Mouse (Mus musculus) lung, adult 2 months (tissue): Measurements from ENCODE around the gene Stoml2. TPM values are rescaled to one million over a fixed set of nuclear protein-coding genes. Genes with fewer than 3 reads are reported as not detected.
A peak's percentile ranks its signal among the peaks of the same experiment; 100 is the strongest.

Experiments used
- DNase-seq: peaks from one replicate; pipeline ENCODE4 v3.0.0; 2022
- H3K4me1 ChIP-seq: fragments of 200-500 bp; 2 replicates; pipeline ENCODE4 v1.6.1; 2011; ENCODE audit warnings: low read length; ENCODE audit not compliant: control insufficient read depth, insufficient read depth
- H3K4me3 ChIP-seq: fragments of 200-500 bp; replicated peaks from 2 replicates; pipeline ENCODE3; 2011; ENCODE audit warnings: low read depth, mild to moderate bottlenecking, control low read depth, low read length; ENCODE audit errors: extremely low read depth
- CTCF ChIP-seq: fragments of 200-500 bp; IDR thresholded peaks from 2 replicates; pipeline ENCODE4 v1.5.1; 2011; ENCODE audit warnings: mild to moderate bottlenecking, low read length, control low read depth; ENCODE audit not compliant: insufficient read depth
- POLR2A ChIP-seq: fragments of 200-500 bp; IDR thresholded peaks from 2 replicates; pipeline ENCODE4 v1.6.1; 2011; ENCODE audit warnings: low read depth, mild to moderate bottlenecking, control low read depth, low read length, borderline replicate concordance; ENCODE audit errors: extremely low read depth
- WGBS: fragments of 180-500 bp; shearing (Covaris S2); methylation state at CpG from one replicate; pipeline ENCODE4 v1.1.7; 2018; 5-methylcytosine and 5-hydroxymethylcytosine counted together
- polyA plus RNA-seq: library from polyadenylated mRNA; depleted of rRNA; stranded (reverse); fragments of >200 nt; gene quantifications from 2 replicates; pipeline ENCODE4 v1.2.3, GENCODE M21; 2012

The Stoml2 gene
- polyA plus RNA-seq, 1 experiment: 56.6 TPM

DNA sequence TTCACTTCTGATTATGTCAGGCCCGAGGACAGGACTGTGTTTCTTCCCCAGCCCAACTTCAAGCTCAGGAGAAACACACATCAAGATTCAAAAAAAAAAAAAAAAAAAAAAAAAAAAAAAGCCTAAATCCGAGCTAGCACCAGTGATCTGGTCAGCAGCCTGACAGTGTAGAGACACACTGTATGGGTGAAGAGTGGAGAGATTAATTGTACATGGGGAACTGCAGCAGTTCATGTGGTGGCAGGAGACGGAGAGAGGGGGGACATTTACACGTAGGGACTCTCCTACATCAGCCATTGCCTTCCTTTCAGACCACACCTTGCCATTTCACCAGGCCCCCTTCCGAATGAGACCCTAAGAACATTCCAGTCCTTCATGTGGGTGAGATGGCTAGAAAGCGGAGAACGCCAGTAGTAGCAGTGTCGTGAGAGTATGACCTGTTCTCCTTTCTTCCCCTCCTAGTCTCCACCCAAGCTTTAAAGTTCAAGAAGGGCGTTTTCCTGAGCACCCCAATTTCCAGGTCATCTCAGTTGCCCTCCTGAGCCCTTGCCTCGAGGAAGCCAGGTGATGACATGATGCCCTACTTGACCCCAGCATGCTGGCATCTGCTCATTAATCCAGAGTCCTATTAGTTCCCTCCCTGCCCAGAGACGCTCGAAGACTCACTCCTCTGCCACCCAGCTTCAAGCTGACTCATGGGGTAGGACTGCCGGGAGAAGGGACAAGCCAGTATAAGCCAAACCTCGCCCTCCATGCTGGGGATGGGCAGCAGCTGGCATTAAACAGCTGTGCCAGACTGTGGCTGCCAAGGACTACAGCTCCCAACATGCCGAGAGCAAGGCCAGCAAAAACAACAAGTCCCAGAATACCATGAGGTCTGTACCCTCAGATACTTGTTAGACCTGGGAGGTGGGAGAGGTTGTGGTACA lies 7.3 kb upstream of the Stoml2 start:
- peaks cover 18% of the 10 kb centered on the region for H3K4me1 ChIP-seq
- peak overlapping the region; percentile 14 for H3K4me3 ChIP-seq
- TF ChIP-seq POLR2A: no peak
- TF ChIP-seq CTCF: no peak
- peak; percentile 31 for DNase-seq
- WGBS: 41% methylated on average over 15 of the region's 15 CpGs

DNA sequence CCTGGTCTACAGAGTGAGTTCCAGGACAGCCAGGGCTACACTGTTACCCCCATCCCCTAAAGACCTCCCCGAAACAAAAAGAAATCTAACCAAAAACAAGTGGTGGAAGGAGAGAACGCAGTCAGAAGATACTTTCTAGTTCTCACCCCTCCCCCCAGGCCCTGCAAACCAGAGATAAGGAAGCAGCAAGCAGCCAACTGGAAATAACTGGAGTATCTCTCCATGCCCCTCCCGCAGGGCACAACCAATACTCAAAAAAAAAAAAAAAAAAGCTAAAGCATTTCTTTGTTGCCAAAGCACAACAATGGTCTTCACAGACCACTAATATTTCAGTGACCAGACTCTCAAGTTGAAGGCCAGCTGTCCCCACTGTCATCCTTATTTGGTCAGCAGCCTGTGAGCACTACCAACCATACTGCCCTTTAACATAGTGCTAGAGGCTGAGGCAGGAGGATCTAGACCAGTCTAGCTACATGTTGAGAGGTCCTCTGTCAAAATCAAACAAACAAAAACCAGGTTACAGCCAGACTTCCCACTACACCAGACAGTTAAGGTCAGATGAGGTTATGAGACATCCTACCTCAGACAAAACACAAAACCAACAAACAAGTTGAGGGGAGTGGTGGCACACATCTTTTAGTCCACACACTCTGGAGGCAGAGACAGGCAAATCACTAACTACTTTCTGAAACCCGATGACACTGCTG lies 6.5 kb upstream of the Stoml2 start:
- WGBS: 49% methylated on average over 4 of the region's 4 CpGs
- DNase-seq: no peak
- TF ChIP-seq POLR2A (no peak), CTCF (no peak)
- no peak overlapping the region for H3K4me3 ChIP-seq
- H3K4me1 ChIP-seq: peaks cover 15% of the 10 kb centered on the region

DNA sequence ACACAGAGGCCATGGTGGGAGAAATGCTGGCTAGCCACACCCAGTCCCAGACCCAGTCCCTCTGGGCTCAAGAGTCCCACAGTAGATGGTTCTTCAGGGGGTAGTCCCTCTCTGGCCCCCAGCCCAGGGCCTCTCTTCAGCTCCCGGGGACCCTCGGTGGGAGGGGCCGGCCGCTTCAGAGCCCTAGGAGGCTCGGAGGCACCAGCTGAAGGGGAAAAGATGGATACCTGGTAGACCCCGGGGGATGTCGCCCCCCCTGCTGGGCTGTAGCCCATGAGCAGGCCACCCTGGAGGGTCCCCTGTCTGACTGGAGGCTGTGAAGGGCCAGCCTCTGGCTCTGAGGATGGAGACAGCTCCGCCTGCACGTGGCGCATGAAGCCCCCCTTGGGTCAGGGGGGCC lies 4.8 kb upstream of the Stoml2 start:
- TF ChIP-seq POLR2A (no peak), CTCF (no peak)
- DNase-seq: no peak
- Histone ChIP-seq H3K4me1 (peaks cover 15% of the 10 kb centered on the region), H3K4me3 (no peak overlapping the region)
- WGBS: 85% methylated on average over 10 of the region's 10 CpGs

DNA sequence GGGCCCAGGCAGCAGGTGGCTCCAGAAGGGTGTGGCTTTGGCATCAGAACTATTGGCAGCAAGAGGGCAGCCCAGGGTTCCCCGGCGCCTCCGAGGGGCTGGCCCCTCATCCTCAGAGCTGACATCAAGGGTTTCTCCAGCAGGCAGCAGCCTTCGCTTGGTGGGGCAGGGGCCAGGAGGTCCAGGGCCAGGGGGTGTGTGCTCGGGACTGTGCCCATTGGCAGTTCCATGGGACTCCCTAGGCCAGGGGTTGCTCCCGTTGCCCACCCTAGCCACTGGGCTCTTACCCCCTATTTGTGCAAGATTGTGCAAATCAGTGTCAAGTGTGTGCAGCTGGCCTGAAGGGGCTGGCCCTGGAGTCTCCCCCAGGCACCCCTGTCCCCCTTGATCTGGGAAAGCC lies 4.3 kb upstream of the Stoml2 start:
- 82% methylated on average over 6 of the region's 6 CpGs for WGBS
- TF ChIP-seq POLR2A (no peak), CTCF (no peak)
- DNase-seq: no peak
- peaks cover 15% of the 10 kb centered on the region for H3K4me1 ChIP-seq
- H3K4me3 ChIP-seq: no peak overlapping the region

- no peak for DNase-seq
- Histone ChIP-seq H3K4me1 (peaks cover 8% of the 10 kb centered on the region; the same call in 1 of the 2 replicates), H3K4me3 (no peak overlapping the region)
- 83% methylated on average over 14 of the region's 14 CpGs for WGBS
- TF ChIP-seq CTCF (no peak), POLR2A (no peak)
Measured at GRCm38 (mm10) chr4:43033481-43033880, 2.0 kb upstream of the Stoml2 start.

GRCm38 (mm10) chr4:43032501-43032900 lies 991 bp upstream of the Stoml2 start:
- Histone ChIP-seq H3K4me1 (peaks cover 4% of the 10 kb centered on the region; the same call in 1 of the 2 replicates), H3K4me3 (no peak overlapping the region)
- TF ChIP-seq POLR2A (no peak), CTCF (no peak)
- WGBS: 88% methylated on average over 1 of the region's 1 CpGs
- DNase-seq: no peak

DNA sequence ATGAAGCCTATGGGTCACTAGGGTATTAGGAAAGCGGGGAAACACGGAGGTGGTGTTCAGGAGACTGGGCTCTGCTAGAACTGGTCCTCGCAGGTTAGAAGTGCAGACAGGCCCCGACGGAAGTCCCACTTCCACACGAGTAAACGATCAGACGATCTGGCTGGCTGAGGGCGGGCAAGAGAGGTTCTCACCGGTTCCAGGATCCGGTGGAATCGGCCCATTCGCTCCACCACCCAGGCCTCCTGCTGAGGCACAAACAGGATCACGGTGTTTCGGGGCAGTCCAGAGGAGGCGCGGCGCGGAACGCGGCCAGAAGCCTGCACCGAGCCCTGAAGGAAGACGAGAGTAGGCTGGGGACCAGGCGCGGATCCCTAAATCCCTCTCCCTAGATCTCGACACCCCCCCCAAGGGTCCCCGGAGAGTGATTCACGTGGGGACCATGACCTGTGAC lies 705 bp downstream of the Stoml2 start:
- no peak for TF ChIP-seq CTCF
- no peak for TF ChIP-seq POLR2A
- 1% methylated on average over 28 of the region's 28 CpGs for whole genome bisulfite sequencing
- no peak for DNase-seq
- Histone ChIP-seq H3K4me3 (peak overlapping the region; percentile 82), H3K4me1 (peaks cover 4% of the 10 kb centered on the region; the same call in 1 of the 2 replicates)

DNA sequence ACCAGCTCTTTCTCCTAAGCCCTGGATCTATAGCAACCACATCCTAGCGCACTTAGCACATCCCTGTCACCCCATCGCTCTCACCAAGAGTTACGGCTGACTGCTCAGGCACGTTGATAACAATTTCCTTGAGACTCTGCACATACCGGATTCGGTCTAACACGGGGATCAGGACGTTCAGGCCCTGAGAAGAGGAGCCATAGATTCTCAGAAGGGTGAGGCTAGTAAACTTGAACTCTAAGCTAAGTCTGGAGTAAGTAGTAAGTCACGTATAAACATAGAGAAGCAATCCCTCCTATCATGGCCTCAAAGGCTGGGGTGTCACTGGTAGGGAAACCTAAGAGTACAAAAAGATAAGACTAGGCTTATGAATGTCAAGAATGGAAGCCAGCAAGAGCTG lies 1.2 kb downstream of the Stoml2 start:
- TF ChIP-seq POLR2A: no peak
- TF ChIP-seq CTCF: no peak
- 65% methylated on average over 9 of the region's 9 CpGs for WGBS
- Histone ChIP-seq H3K4me3 (peak overlapping the region; percentile 82), H3K4me1 (peaks cover 4% of the 10 kb centered on the region; the same call in 1 of the 2 replicates)
- DNase-seq: no peak

- DNase-seq: no peak
Measured at GRCm38 (mm10) chr4:43029749-43030148, 1.8 kb downstream of the Stoml2 start.

More at GRCm38 (mm10) chr4:43029749-43030148, 1.8 kb downstream of the Stoml2 start:
- TF ChIP-seq POLR2A (no peak), CTCF (no peak)
- WGBS: 90% methylated on average over 9 of the region's 9 CpGs
- Histone ChIP-seq H3K4me1 (peaks cover 6% of the 10 kb centered on the region; the same call in 1 of the 2 replicates), H3K4me3 (no peak overlapping the region)
